Mouse (Mus musculus): ENCODE results near the gene Rora.

Rora gene

GRCm38 (mm10) chr9:68760329-68760728 is 106.7 kb downstream of the Rora start:
- DNase-seq (ENCODE audit: low spot score): no peak

- DNase-seq (ENCODE audit: low spot score): no peak
Observed at GRCm38 (mm10) chr9:68760876-68761275, 107.3 kb downstream of the Rora start.

DNA sequence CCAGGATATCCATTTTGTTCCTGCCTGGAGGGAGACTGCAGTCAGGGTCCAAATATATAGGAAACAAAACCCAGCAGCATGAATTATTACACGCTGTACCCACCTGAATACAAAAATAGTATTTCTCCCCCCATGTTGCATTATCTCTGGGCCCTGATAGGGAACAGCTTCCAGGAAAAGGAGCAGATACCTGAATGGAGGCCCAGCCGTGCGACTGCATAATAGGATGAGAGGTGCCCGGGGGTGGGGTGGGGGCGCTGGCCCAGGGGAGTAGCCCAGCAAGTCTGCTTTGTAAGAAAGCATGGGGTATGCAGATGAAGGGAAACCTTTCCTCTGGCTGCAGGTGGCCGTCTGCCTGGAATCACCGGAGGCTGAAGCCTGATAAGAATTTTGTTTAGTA is 108.1 kb downstream of the Rora start:
- no peak for DNase-seq (ENCODE audit: low spot score)

GRCm38 (mm10) chr9:68765595-68765994 is 112.0 kb downstream of the Rora start:
- no peak for DNase-seq (ENCODE audit: low spot score)

DNA sequence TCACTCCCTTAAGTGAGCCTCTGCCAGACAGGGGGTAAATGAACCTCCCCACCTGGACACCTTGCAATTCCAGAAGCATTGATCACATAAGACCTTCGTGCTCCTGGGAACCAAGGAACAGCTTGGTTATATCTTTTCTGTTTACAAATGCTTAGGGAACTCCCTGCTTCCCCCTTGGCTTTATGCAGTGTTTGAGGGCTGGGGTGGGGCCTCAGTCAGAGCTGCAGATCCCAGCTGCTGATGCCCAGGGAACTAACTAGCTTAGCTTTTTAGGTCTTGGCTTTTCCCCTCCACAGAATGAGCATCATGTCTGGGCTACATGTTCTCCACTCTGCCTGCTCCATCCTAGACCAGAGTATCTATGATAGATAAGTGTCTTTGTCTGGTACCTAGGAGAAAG is 116.1 kb downstream of the Rora start:
- DNase-seq (ENCODE audit: low spot score): no peak

- DNase-seq (ENCODE audit: low spot score): no peak
Observed at GRCm38 (mm10) chr9:68771383-68771782, 117.8 kb downstream of the Rora start.

- DNase-seq (ENCODE audit: low spot score): no peak
Observed at GRCm38 (mm10) chr9:68773770-68774169, 120.2 kb downstream of the Rora start.

- no peak for DNase-seq (ENCODE audit: low spot score)
Observed at GRCm38 (mm10) chr9:68782011-68782410, 128.4 kb downstream of the Rora start.

- DNase-seq (ENCODE audit: low spot score): no peak
Observed at GRCm38 (mm10) chr9:68782604-68783003, 129.0 kb downstream of the Rora start.

- DNase-seq (ENCODE audit: low spot score): no peak
Observed at GRCm38 (mm10) chr9:68783246-68783645, 129.7 kb downstream of the Rora start.

DNA sequence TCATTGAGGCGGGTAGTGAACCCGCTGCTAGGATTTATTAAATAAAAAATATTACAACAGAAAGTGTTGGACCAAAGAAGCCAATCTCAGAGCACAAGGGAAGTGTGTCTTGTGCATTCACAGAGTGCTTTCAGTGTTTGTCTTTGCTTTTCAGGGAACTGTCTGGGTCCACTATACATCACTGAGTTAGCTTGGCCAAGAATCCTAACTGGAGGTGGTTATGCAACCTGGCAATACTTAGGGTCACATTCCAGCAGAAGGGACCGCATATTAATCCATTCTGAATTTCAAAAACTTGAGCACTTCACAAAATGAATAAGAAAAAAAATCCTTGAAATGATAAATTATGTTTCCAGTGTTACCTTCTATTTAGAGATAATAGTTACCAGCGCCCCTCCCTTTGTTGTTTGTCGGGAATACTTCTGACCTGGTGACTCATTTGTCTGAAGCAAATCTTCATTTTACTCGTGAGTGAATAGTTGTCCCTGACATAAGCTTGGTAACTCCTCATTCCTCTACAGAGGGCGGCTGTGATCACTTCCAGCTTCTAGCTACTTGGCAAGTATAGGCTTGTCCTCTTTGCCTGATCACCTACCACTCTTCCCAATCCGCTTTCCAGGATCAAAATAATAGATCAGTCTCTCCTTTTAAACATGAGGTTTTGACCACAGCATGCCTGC is 133.2 kb downstream of the Rora start:
- DNase-seq (ENCODE audit: low spot score): no peak

- no peak for DNase-seq (ENCODE audit: low spot score)
Observed at GRCm38 (mm10) chr9:68787665-68788064, 134.1 kb downstream of the Rora start.

DNA sequence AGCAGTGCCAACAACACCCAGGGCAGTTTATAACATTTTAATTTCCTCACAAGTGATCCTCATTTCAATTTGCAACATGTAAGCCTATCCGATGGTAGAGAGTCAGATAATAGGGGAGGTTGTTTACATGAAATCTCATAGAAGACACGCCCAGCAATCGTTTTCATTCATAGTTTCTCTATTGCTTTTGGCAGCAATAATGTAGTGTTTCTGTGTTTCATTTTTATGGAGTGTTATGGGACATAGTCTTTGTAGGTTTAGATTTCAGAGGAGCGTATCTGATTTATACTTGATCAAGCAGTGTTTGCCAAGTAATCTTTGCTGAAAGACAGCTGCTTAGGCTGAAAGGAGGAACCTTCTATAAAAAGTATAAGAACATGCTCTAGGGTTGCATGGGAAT is 137.3 kb downstream of the Rora start:
- DNase-seq (ENCODE audit: low spot score): no peak

DNA sequence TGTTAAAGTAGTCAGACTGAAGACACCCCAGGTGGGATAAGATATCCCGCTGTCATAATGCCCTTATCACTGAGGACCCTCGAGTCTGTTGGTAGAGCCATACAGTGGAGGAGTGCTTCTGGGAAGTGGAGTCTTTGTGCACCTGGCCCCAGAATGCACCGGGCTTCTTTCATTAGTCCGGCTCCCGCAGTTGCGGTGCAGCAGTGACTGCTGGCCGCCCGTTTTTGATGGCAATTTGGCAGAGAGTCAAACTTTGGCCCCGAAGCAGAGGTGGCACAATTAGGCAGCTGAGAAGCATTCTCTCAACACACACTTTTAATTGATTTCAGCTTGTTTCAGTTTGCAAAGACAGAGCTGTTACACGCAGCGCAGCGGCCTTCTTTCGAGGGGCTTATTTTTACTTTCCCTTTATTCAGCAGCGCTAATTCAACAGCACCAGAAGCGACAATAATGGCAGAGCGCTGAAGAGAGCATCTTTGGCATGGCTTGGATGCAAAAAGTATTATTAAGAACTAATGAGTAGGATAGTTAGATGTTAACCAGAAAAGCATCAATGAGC is 138.5 kb downstream of the Rora start:
- no peak for DNase-seq (ENCODE audit: low spot score)

- DNase-seq (ENCODE audit: low spot score): no peak
Observed at GRCm38 (mm10) chr9:68795314-68795713, 141.7 kb downstream of the Rora start.

DNA sequence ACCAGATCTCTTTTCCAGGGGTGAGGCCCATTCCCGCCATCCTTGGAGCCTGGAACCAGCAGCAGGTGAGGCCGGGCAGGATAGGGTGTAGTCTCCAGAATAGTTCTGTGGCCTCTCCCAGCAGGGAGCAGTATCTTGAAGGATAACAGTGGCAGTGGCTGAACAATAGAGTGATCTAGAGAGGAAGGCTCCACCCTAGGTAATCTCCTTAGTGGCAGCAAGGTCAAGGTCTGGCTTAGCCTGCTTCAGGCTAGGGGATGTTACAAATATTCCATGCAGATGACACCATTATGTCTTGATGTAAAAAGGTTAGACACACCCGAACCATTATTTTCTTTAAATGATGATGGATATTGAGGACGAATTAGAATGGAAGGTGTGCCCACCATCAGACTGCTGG is 144.6 kb downstream of the Rora start:
- DNase-seq (ENCODE audit: low spot score): no peak

GRCm38 (mm10) chr9:68799065-68799464 is 145.5 kb downstream of the Rora start:
- DNase-seq (ENCODE audit: low spot score): no peak

- no peak for DNase-seq (ENCODE audit: low spot score)
Observed at GRCm38 (mm10) chr9:68804229-68804628, 150.6 kb downstream of the Rora start.

- DNase-seq (ENCODE audit: low spot score): no peak
Observed at GRCm38 (mm10) chr9:68805776-68806175, 152.2 kb downstream of the Rora start.

GRCm38 (mm10) chr9:68807735-68808134 is 154.1 kb downstream of the Rora start:
- no peak for DNase-seq (ENCODE audit: low spot score)

DNA sequence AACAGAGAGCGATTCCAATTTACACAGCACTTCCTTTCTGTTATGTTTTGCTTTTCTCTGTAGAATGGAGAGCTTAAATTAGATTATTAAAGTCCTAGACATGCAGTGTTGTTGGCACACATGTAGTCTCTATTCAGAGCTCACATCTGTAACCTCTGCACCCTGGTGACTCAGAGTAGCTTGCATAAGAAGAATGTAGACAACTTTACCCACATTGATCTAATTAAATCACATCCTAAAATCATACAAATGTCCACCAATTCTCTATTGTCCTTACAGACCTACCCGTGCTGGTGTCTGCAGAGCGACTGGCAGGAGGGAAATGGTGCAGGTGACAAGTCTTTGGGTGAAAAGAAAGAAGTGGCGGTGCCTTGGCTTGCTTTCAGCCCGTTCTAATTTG is 155.9 kb downstream of the Rora start:
- no peak for DNase-seq (ENCODE audit: low spot score)

DNA sequence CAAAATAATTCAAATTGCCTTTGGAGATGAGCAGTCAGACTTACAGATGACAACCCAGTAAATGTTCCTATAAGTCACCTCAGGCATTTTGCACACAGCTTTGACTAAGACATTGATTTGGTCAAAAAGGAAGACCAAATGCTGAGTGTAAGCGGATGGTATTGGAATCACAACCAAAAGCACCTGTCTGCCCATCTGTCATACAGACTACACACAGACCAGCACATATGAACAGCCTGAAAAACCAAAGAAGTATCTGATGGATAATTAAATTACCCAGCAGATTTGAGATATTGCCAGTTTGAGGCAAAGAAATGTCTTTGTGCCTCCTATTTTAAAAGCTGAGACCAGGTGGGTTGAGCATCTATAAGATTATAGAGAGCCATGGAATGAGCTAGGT is 161.1 kb downstream of the Rora start:
- no peak for DNase-seq (ENCODE audit: low spot score)

GRCm38 (mm10) chr9:68815877-68816276 is 162.3 kb downstream of the Rora start:
- DNase-seq (ENCODE audit: low spot score): no peak

GRCm38 (mm10) chr9:68820036-68820435 is 166.4 kb downstream of the Rora start:
- DNase-seq (ENCODE audit: low spot score): no peak

All from MN1 (cell line).